Mouse (Mus musculus): ENCODE measurements around the gene Blmh.

- TF ChIP-seq TAL1 (IDR thresholded peaks at IDR 0.05; ENCODE audit: low read length) = no peak
- no peak for TF ChIP-seq GATA1 (IDR thresholded peaks at IDR 0.05; ENCODE audit: low read length)
These were observed 82.0 kb downstream of the Blmh start for GRCm38 (mm10) chr11:77006616-77007015.

Measured in erythroblast, embryonic 14.5 days (primary cell).